Mouse (Mus musculus) hindbrain, embryonic 16.5 days (tissue): ENCODE measurements at regions not wholly inside any gene's neighbourhood (a gene's known extent, or its start where the extent isn't known, plus 50 kb on each side); places are given as distances from the start of the nearest gene placed in this dataset.

Experiments
- ATAC-seq: fragments of 200-750 bp; cut with Nextera tagmentation; 2 replicates; pipeline ENCODE4 v1.8.0; 2017; ENCODE audit warnings: moderate TSS enrichment, moderate library complexity
- H3K27ac ChIP-seq: fragments of 300-500 bp; sonication (generic); 2 replicates; pipeline ENCODE4 v1.5.1; 2014; ENCODE audit warnings: low read depth, mild to moderate bottlenecking, control low read depth, low read length, moderate library complexity
- H3K27me3 ChIP-seq: fragments of 300-500 bp; sonication (generic); replicated peaks from 2 replicates; pipeline ENCODE4 v1.6.1; 2014; ENCODE audit warnings: low read length; ENCODE audit not compliant: control insufficient read depth, insufficient read depth
- H3K36me3 ChIP-seq: fragments of 300-500 bp; sonication (generic); 2 replicates; pipeline ENCODE4 v1.6.1; 2014; ENCODE audit warnings: mild to moderate bottlenecking, low read length, moderate library complexity, mixed read lengths; ENCODE audit not compliant: control insufficient read depth, insufficient read depth
- H3K4me1 ChIP-seq: fragments of 300-500 bp; sonication (generic); 2 replicates; pipeline ENCODE4 v1.6.1; 2014; ENCODE audit warnings: low read depth, low read length; ENCODE audit not compliant: control insufficient read depth, insufficient read depth
- H3K4me2 ChIP-seq: fragments of 300-500 bp; sonication (generic); 2 replicates; pipeline ENCODE4 v1.6.1; 2014; ENCODE audit warnings: mild to moderate bottlenecking, low read length, control low read depth, moderate library complexity
- H3K4me3 ChIP-seq: fragments of 300-500 bp; sonication (generic); 2 replicates; pipeline ENCODE4 v1.5.1; 2014; ENCODE audit warnings: mild to moderate bottlenecking, low read length, control low read depth, moderate library complexity
- H3K9ac ChIP-seq: fragments of 300-500 bp; sonication (generic); 2 replicates; pipeline ENCODE4 v1.6.1; 2014; ENCODE audit warnings: low read depth, mild to moderate bottlenecking, control low read depth, low read length, moderate library complexity
- H3K9me3 ChIP-seq: fragments of 300-500 bp; sonication (generic); 2 replicates; pipeline ENCODE4 v1.6.1; 2014; ENCODE audit warnings: mild to moderate bottlenecking, low read length, moderate library complexity; ENCODE audit not compliant: control insufficient read depth
- WGBS: fragments of 180-500 bp; shearing (Covaris S2); extraction: QIAGEN DNeasy Blood & Tissue Kit; methylation state at CpG from one replicate; pipeline ENCODE4 v1.1.7; 2014; 5-methylcytosine and 5-hydroxymethylcytosine counted together

- Histone ChIP-seq H3K4me3 (no peak overlapping the region), H3K4me2 (no peak overlapping the region), H3K9ac (no peak overlapping the region), H3K27ac (no peak overlapping the region), H3K9me3 (no peaks in the 10 kb centered on the region), H3K4me1 (no peaks in the 10 kb centered on the region), H3K27me3 (no peaks in the 10 kb centered on the region), H3K36me3 (no peaks in the 10 kb centered on the region)
- WGBS: 79% methylated on average over 4 of the region's 4 CpGs
- ATAC-seq: no peak
These were observed 547.9 kb upstream of the Lrrc6 start for GRCm38 (mm10) chr15:67048621-67049020.

- Histone ChIP-seq H3K4me1 (no peaks in the 10 kb centered on the region), H3K27me3 (no peaks in the 10 kb centered on the region), H3K4me3 (no peak overlapping the region), H3K9ac (no peak overlapping the region), H3K27ac (no peak overlapping the region), H3K9me3 (no peaks in the 10 kb centered on the region), H3K4me2 (no peak overlapping the region), H3K36me3 (no peaks in the 10 kb centered on the region)
- ATAC-seq: no peak
- 97% methylated on average over 5 of the region's 5 CpGs for WGBS
These were observed 547.4 kb upstream of the Lrrc6 start for GRCm38 (mm10) chr15:67048148-67048547.

GRCm38 (mm10) chr15:67045920-67046804, 545.5 kb upstream of the Lrrc6 start:
- Histone ChIP-seq H3K4me2 (no peak overlapping the region), H3K4me3 (no peak overlapping the region), H3K9ac (no peak overlapping the region), H3K27me3 (no peaks in the 10 kb centered on the region), H3K27ac (no peak overlapping the region), H3K36me3 (no peaks in the 10 kb centered on the region), H3K9me3 (no peaks in the 10 kb centered on the region), H3K4me1 (no peaks in the 10 kb centered on the region)
- WGBS: 78% methylated on average over 12 of the region's 12 CpGs
- no peak for ATAC-seq

GRCm38 (mm10) chr15:67045329-67045728, 544.6 kb upstream of the Lrrc6 start:
- ATAC-seq: no peak

GRCm38 (mm10) chr15:67044806-67045205, 544.1 kb upstream of the Lrrc6 start:
- no peak for ATAC-seq
- Histone ChIP-seq H3K4me1 (no peaks in the 10 kb centered on the region; the same call in 1 of the 2 replicates), H3K27ac (no peak overlapping the region), H3K27me3 (no peaks in the 10 kb centered on the region), H3K9ac (no peak overlapping the region), H3K36me3 (no peaks in the 10 kb centered on the region), H3K9me3 (no peaks in the 10 kb centered on the region), H3K4me3 (no peak overlapping the region), H3K4me2 (no peak overlapping the region)
- WGBS: 89% methylated on average over 4 of the region's 4 CpGs

More at GRCm38 (mm10) chr15:67045329-67045728, 544.6 kb upstream of the Lrrc6 start:
- no peaks in the 10 kb centered on the region for H3K4me1 ChIP-seq
- H3K4me2 ChIP-seq: no peak overlapping the region
- 67% methylated on average over 3 of the region's 3 CpGs for WGBS
- no peak overlapping the region for H3K4me3 ChIP-seq
- no peak overlapping the region for H3K9ac ChIP-seq
- no peaks in the 10 kb centered on the region for H3K27me3 ChIP-seq
- no peak overlapping the region for H3K27ac ChIP-seq
- H3K9me3 ChIP-seq: no peaks in the 10 kb centered on the region
- H3K36me3 ChIP-seq: no peaks in the 10 kb centered on the region

- no peaks in the 10 kb centered on the region for H3K9me3 ChIP-seq
- H3K4me3 ChIP-seq: no peak overlapping the region
- no peaks in the 10 kb centered on the region for H3K27me3 ChIP-seq
- no peak overlapping the region for H3K27ac ChIP-seq
- H3K4me2 ChIP-seq: no peak overlapping the region
- no peak for ATAC-seq
- H3K4me1 ChIP-seq: peaks cover 5% of the 10 kb centered on the region
- no peak overlapping the region for H3K9ac ChIP-seq
- 88% methylated on average over 2 of the region's 2 CpGs for WGBS
- no peaks in the 10 kb centered on the region for H3K36me3 ChIP-seq
These were observed 541.4 kb upstream of the Lrrc6 start for GRCm38 (mm10) chr15:67042131-67042530.

- WGBS: 45% methylated on average over 12 of the region's 12 CpGs
- H3K36me3 ChIP-seq: no peaks in the 10 kb centered on the region
- no peak overlapping the region for H3K9ac ChIP-seq
- no peak overlapping the region for H3K4me3 ChIP-seq
- no peaks in the 10 kb centered on the region for H3K9me3 ChIP-seq
- peak overlapping the region; percentile 59 for H3K4me2 ChIP-seq
- no peak overlapping the region for H3K27ac ChIP-seq
- ATAC-seq: no peak
- no peaks in the 10 kb centered on the region for H3K27me3 ChIP-seq
- peaks cover 5% of the 10 kb centered on the region for H3K4me1 ChIP-seq
These were observed 539.5 kb upstream of the Lrrc6 start for GRCm38 (mm10) chr15:67040229-67040628.

GRCm38 (mm10) chr15:67039421-67039907, 538.8 kb upstream of the Lrrc6 start:
- Histone ChIP-seq H3K36me3 (no peaks in the 10 kb centered on the region), H3K27me3 (no peaks in the 10 kb centered on the region), H3K27ac (no peak overlapping the region), H3K4me1 (peaks cover 5% of the 10 kb centered on the region), H3K4me2 (peak overlapping the region; percentile 59), H3K9me3 (no peaks in the 10 kb centered on the region), H3K9ac (peak overlapping the region; percentile 46), H3K4me3 (peak overlapping the region; percentile 35)
- WGBS: 5% methylated on average over 16 of the region's 16 CpGs
- ATAC-seq: peak; percentile 84

- no peaks in the 10 kb centered on the region for H3K27me3 ChIP-seq
- H3K4me1 ChIP-seq: peaks cover 5% of the 10 kb centered on the region
- H3K9me3 ChIP-seq: no peaks in the 10 kb centered on the region
- no peak overlapping the region for H3K27ac ChIP-seq
- 87% methylated on average over 4 of the region's 4 CpGs for WGBS
- no peak for ATAC-seq
- H3K36me3 ChIP-seq: no peaks in the 10 kb centered on the region
- no peak overlapping the region for H3K9ac ChIP-seq
- no peak overlapping the region for H3K4me3 ChIP-seq
- H3K4me2 ChIP-seq: no peak overlapping the region
These were observed 536.9 kb upstream of the Lrrc6 start for GRCm38 (mm10) chr15:67037647-67038046.
